Mouse (Mus musculus) midbrain, embryonic 15.5 days (tissue): Measurements from ENCODE around the gene Abcf3. TPM values are rescaled to one million over a fixed set of nuclear protein-coding genes. Genes with fewer than 3 reads are reported as not detected.
A peak's percentile ranks its signal among the peaks of the same experiment; 100 is the strongest.

Source experiments
- ATAC-seq: fragments of 200-750 bp; cut with Nextera tagmentation; replicated peaks from 2 replicates; pipeline ENCODE4 v1.8.0; 2017; ENCODE audit warnings: moderate TSS enrichment
- H3K27ac ChIP-seq: fragments of 300-500 bp; sonication (generic); 2 replicates; pipeline ENCODE4 v1.5.1; 2015; ENCODE audit warnings: mild to moderate bottlenecking, inconsistent platforms
- H3K27me3 ChIP-seq: fragments of 300-500 bp; sonication (generic); replicated peaks from 2 replicates; pipeline ENCODE4 v1.6.1; 2015; ENCODE audit warnings: inconsistent platforms
- H3K36me3 ChIP-seq: fragments of 300-500 bp; sonication (generic); replicated peaks from 2 replicates; pipeline ENCODE4 v1.6.1; 2015; ENCODE audit warnings: inconsistent platforms
- H3K4me1 ChIP-seq: fragments of 300-500 bp; sonication (generic); 2 replicates; pipeline ENCODE4 v1.6.1; 2015; ENCODE audit warnings: inconsistent platforms
- H3K4me2 ChIP-seq: fragments of 300-500 bp; sonication (generic); 2 replicates; pipeline ENCODE4 v1.6.1; 2015; ENCODE audit warnings: inconsistent platforms, mild to moderate bottlenecking, moderate library complexity
- H3K4me3 ChIP-seq: fragments of 300-500 bp; sonication (generic); 2 replicates; pipeline ENCODE4 v1.5.1; 2015; ENCODE audit warnings: mild to moderate bottlenecking, inconsistent platforms
- H3K9ac ChIP-seq: fragments of 300-500 bp; sonication (generic); 2 replicates; pipeline ENCODE4 v1.6.1; 2015; ENCODE audit warnings: mild to moderate bottlenecking, inconsistent platforms
- H3K9me3 ChIP-seq: fragments of 300-500 bp; sonication (generic); 2 replicates; pipeline ENCODE4 v1.6.1; 2016; ENCODE audit warnings: inconsistent platforms
- WGBS: fragments of 180-500 bp; shearing (Covaris S2); methylation state at CpG from one replicate; pipeline ENCODE4 v1.1.7; 2015; ENCODE audit warnings: mixed read lengths; 5-methylcytosine and 5-hydroxymethylcytosine counted together
- polyA plus RNA-seq: library from polyadenylated mRNA; unstranded; fragments of >200 nt; fragmentation: Nextera tagmentation; extraction: Ambion mirVana; gene quantifications from 2 replicates; pipeline ENCODE4 v1.2.1, GENCODE M21; 2015

Abcf3 gene
- polyA plus RNA-seq: 85.8 and 86.2 TPM in 2 replicates

DNA sequence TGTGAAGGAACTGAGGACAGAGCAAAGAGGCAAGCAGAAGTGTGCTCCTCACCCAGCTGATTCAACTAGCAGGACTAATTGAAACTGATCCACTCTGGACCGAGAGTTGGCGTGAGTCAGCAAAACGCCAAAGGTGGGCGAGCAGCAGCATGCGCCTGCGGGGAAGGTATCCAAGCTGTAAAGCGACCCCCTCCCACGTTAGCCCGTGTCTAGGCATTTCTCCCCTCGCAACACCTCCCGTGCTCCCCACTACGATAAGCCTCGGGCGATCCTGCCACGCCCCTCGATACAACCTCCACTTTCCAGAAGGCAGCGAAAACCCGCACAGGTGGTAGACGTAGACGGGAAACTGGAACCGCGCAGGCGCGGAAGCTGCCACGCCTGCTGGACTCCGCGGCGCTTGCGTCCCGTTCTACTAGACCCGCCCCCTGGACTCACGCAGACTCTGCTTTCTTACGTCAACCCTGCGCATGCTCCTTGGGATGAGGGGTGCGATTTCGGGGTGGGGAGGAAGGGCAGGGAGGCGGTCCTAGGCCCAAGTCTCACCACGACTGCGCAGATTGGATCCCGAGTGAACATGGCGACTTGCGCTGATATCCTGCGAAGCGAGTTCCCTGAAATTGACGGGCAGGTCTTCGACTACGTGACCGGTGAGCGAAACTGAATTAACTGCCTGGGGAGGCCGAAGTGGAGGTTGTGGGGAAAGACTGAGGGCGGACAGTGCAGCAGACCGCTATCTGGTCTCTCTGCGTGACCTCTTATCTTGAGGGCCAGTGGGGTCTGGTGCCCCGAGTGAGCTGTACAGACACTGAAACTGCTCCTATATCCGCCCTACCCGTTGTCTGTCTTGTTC, at the start of gene Abcf3:
Gene Abcf3, plus strand, starts transcription at position 482 of the 853 bp plus-strand sequence.
- H3K36me3 ChIP-seq: peaks cover 40% of the 10 kb centered on the region
- peak; percentile 98 for ATAC-seq
- H3K4me3 ChIP-seq: peak within 1 kb of the TSS; percentile 79
- H3K4me2 ChIP-seq: peak within 1 kb of the TSS; percentile 75
- WGBS: under 1% methylated on average over 56 of the region's 56 CpGs
- no peaks in the 10 kb centered on the region for H3K27me3 ChIP-seq
- peak within 1 kb of the TSS; percentile 75 for H3K27ac ChIP-seq
- peaks cover 17% of the 10 kb centered on the region for H3K4me1 ChIP-seq
- peak within 1 kb of the TSS; percentile 79 for H3K9ac ChIP-seq
- no peaks in the 10 kb centered on the region for H3K9me3 ChIP-seq

DNA sequence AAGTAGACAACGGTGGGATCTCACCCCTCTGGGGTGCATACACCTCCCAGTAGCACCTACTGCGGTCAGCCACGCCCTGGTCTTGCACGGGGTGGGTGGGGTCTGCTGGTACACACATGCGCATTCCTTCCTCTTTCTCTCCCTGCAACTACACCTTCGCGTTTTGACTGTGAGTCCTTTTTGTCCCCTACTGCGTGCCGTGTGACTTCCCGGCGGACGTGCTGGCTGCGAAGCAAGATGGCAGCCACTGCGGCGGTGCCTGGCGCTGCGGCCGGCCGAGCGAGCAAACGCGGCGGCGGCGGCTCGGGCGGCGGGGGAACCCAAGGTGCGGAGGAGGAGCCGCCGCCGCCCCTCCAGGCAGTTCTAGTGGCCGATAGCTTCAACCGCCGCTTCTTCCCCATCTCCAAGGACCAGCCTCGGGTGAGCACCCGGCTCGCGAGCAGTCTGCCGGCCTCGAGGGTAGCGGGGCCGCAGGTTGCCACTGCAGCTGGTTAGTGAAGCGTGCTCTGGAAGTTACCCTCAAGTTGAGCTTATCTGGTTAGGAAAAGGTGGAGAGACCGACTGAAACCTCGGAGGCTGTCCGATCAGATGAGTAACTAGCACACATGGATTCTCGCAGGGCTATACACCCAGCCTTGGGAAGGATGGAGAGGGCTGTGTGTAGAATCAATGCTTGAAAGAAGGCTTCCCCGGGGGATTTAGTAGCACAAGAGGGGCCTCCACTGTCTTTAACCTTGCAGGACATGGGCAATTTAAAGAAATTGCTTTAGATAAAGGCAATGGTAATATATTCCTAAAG, 49.5 kb upstream of the Abcf3 start, which contains the start of gene Eif2b5:
Gene Eif2b5, plus strand, starts transcription at position 141 of the 799 bp plus-strand sequence.
- H3K27ac ChIP-seq: peak within 1 kb of the TSS; percentile 86
- peaks cover 7% of the 10 kb centered on the region; the same call in 1 of the 2 replicates for H3K27me3 ChIP-seq
- H3K4me1 ChIP-seq: peaks cover 22% of the 10 kb centered on the region
- H3K9me3 ChIP-seq: no peaks in the 10 kb centered on the region
- under 1% methylated on average over 49 of the region's 49 CpGs for WGBS
- H3K4me2 ChIP-seq: peak within 1 kb of the TSS; percentile 76
- peaks cover 29% of the 10 kb centered on the region for H3K36me3 ChIP-seq
- peak within 1 kb of the TSS; percentile 92 for H3K9ac ChIP-seq
- ATAC-seq: peak; percentile 96
- peak within 1 kb of the TSS; percentile 94 for H3K4me3 ChIP-seq

DNA sequence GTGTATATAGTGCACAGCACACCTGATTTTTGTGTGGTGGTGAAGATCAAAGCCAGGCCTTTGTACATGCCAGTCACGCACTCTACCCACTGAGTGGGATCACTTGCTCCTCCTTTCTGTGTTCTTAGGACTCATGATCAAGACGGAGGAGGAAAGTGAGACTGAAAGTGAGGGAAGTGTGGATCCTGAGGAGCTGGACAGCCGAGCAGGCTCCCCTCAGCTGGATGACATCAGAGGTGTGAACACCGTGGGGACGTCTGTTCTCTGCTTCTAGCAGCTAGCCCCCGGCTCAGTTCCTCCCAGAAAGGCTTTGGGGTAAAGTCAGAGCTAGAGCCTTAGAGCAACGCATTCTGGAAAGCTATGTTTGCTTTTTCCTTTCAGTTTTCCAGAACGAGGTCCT, 42.4 kb upstream of the Abcf3 start:
- Histone ChIP-seq H3K36me3 (peaks cover 92% of the 10 kb centered on the region), H3K4me3 (no peak overlapping the region), H3K4me1 (no peaks in the 10 kb centered on the region), H3K27ac (no peak overlapping the region), H3K9ac (no peak overlapping the region), H3K27me3 (no peaks in the 10 kb centered on the region), H3K9me3 (no peaks in the 10 kb centered on the region), H3K4me2 (no peak overlapping the region)
- 84% methylated on average over 8 of the region's 8 CpGs for WGBS
- no peak for ATAC-seq

DNA sequence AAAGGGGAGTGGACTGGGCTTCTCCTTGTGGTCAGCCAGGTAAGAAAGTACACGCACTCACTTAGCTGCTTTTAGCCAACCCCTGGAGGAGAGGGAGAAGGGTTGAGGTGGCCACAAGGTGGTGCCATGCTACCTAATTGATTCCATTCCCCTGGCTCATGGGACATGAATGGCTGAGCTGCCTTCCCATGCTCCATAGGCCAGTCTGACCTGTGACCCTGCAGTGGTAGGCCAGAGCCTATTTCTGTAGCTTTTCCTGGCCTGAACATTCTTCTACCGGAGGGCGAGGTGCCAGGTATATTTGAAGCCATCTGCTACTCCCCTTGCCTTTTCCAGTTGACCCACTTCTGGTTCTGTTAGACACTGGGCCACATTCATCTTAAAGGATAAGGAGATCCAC, 39.0 kb upstream of the Abcf3 start:
- no peak overlapping the region for H3K9ac ChIP-seq
- H3K4me1 ChIP-seq: no peaks in the 10 kb centered on the region
- H3K27ac ChIP-seq: no peak overlapping the region
- 86% methylated on average over 3 of the region's 3 CpGs for WGBS
- peaks cover 65% of the 10 kb centered on the region for H3K36me3 ChIP-seq
- H3K9me3 ChIP-seq: no peaks in the 10 kb centered on the region
- ATAC-seq: peak; percentile 45; the same call in 1 of the 2 replicates
- H3K4me2 ChIP-seq: no peak overlapping the region
- H3K4me3 ChIP-seq: no peak overlapping the region
- no peaks in the 10 kb centered on the region for H3K27me3 ChIP-seq

DNA sequence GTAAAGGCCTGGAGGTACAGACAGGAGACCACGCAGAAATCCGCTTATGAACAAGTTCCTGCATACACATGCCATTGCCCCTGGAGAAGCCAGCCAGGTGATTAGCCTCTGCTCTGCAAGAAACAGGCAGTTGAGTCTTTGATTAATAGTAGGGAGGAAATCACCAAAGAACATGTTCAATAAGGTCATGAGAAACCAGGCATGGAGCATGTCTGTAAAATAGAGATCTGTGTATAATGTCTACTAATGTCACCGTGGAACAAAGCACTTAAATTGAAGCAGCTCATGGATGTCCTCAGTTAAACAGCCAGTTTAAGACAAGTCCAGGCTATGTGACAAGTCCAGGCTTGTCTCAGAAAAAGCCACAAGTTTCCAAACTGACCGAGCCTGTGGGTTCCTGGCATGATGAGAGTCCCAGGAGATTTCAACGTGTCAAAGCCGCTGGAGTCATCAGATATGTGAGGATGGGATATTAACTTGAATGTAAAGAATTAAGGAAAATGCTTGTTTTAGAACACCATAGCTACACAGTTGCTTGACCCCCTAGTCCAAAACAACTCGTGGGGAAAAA, 37.0 kb upstream of the Abcf3 start:
- no peaks in the 10 kb centered on the region for H3K9me3 ChIP-seq
- H3K4me2 ChIP-seq: no peak overlapping the region
- no peak overlapping the region for H3K9ac ChIP-seq
- H3K27ac ChIP-seq: no peak overlapping the region
- ATAC-seq: no peak
- peaks cover 6% of the 10 kb centered on the region for H3K4me1 ChIP-seq
- H3K36me3 ChIP-seq: peaks cover 48% of the 10 kb centered on the region
- H3K4me3 ChIP-seq: no peak overlapping the region
- H3K27me3 ChIP-seq: no peaks in the 10 kb centered on the region
- WGBS: 92% methylated on average over 7 of the region's 7 CpGs

DNA sequence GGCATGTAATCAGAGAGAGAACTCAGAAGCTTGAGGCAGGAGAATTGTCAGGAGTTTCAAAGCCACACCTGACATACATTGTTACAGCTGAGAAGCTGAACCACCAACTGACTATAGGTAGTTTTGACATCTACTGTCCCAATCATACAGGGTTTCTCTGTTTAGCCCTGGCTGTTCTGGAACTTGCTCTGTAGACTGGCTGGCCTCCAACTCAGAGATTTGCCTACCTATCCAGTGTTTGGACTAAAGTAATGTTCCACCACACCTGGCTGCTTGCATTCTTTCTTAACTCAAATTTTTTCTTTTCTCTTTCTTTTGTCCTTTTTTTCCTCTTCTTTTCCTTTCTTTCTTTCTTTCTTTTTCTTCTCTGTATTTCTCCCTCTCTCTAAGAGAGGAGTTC, 32.3 kb upstream of the Abcf3 start:
- ATAC-seq: no peak
- H3K36me3 ChIP-seq: peaks cover 5% of the 10 kb centered on the region; the same call in 1 of the 2 replicates
- H3K9me3 ChIP-seq: no peaks in the 10 kb centered on the region
- H3K4me2 ChIP-seq: peak overlapping the region; percentile 95
- H3K4me3 ChIP-seq: peak overlapping the region; percentile 90
- peak overlapping the region; percentile 88 for H3K27ac ChIP-seq
- peak overlapping the region; percentile 91; the same call in 1 of the 2 replicates for H3K9ac ChIP-seq
- H3K4me1 ChIP-seq: peaks cover 37% of the 10 kb centered on the region
- H3K27me3 ChIP-seq: no peaks in the 10 kb centered on the region

DNA sequence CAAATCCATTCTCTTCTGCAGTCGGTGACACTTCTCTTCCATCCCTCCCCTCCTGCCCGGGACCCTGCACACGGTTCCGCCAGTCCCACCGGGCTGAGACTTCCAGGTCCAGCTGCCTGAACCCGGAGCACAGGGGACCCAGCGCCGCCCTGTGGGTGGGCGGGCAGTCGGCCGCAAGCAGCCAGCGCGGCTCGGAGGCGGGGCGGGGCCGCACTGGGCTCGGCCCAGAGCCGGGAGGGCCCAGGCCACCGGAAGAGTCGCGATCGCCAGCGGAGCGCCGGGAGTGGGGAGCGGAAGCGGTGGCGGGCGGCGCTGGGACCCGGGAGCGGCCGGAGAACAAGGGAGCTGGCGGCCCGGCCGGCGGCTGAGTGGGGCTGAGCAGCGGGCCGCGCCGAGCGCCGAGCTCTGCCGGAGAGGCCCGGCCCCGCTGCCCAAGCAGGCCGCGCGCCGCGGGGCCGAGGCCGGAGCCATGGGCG, 31.6 kb upstream of the Abcf3 start, which contains the start of gene Dvl3:
Gene Dvl3, plus strand, starts transcription at position 257 of the 476 bp plus-strand sequence.
- Histone ChIP-seq H3K9me3 (no peaks in the 10 kb centered on the region), H3K27me3 (no peaks in the 10 kb centered on the region), H3K9ac (peak within 1 kb of the TSS; percentile 91), H3K4me1 (peaks cover 37% of the 10 kb centered on the region), H3K4me3 (peak within 1 kb of the TSS; percentile 90), H3K36me3 (peaks cover 6% of the 10 kb centered on the region), H3K27ac (peak within 1 kb of the TSS; percentile 88), H3K4me2 (peak within 1 kb of the TSS; percentile 95)
- under 1% methylated on average over 55 of the region's 55 CpGs for WGBS
- peak; percentile 97 for ATAC-seq

DNA sequence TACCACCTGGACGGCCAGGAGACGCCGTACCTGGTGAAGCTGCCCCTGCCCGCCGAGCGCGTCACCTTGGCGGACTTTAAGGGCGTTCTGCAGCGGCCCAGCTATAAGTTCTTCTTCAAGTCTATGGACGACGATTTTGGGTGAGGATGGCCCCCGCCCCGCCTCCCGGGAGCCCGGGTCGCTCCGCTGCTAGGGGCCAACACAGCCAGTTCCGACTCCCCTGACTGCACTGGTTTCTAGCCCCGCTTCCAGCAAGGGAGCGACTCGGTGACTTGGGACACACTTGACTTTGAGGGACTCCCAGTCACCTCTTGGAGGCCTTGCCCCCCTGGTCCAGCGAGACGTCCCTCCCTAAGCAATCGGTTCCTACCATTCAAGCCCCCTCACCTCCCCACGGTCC, 31.2 kb upstream of the Abcf3 start:
- Histone ChIP-seq H3K4me1 (peaks cover 37% of the 10 kb centered on the region), H3K9ac (peak overlapping the region; percentile 91), H3K9me3 (no peaks in the 10 kb centered on the region), H3K27me3 (no peaks in the 10 kb centered on the region), H3K4me2 (peak overlapping the region; percentile 95), H3K36me3 (peaks cover 6% of the 10 kb centered on the region), H3K27ac (peak overlapping the region; percentile 88), H3K4me3 (peak overlapping the region; percentile 90)
- peak; percentile 57; the same call in 1 of the 2 replicates for ATAC-seq
- under 1% methylated on average over 26 of the region's 26 CpGs for WGBS

DNA sequence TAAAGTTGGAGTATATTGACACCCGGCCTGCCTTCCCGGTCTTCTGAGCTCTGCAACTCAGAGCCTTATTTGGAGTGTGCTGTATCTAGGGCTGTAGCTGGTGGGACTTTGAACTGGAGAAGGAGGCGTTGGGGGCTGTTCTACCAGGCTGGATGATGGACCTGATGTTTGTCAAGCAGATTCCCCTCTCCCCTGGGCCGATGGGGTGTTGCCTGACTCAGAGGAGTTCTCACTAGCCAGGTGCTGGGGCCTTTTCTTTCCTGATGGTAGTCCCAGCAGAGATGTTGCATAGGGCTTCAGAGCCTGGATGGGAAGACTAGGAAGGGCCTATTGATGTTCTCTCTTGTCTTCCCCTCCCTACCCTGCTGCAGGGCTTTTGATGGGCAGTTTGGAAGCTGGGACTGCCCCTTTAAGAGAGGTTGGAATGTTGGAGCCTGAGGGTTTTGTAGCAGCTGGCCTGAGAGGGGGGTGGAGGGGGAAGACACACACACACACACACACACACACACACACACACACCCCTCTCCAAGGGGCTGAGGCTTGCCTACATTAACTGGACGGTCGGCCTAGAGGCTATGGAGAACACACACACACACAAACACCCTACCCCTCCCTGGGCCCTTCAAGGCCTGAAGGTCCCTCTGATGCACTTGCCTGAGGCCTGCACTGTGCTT, 30.5 kb upstream of the Abcf3 start:
- Histone ChIP-seq H3K4me3 (peak overlapping the region; percentile 90), H3K27ac (peak overlapping the region; percentile 88), H3K9me3 (no peaks in the 10 kb centered on the region), H3K4me1 (peaks cover 37% of the 10 kb centered on the region), H3K9ac (peak overlapping the region; percentile 91), H3K4me2 (peak overlapping the region; percentile 95), H3K27me3 (no peaks in the 10 kb centered on the region), H3K36me3 (peaks cover 6% of the 10 kb centered on the region)
- 0% methylated on average over 6 of the region's 6 CpGs for WGBS
- ATAC-seq: peak; percentile 24

DNA sequence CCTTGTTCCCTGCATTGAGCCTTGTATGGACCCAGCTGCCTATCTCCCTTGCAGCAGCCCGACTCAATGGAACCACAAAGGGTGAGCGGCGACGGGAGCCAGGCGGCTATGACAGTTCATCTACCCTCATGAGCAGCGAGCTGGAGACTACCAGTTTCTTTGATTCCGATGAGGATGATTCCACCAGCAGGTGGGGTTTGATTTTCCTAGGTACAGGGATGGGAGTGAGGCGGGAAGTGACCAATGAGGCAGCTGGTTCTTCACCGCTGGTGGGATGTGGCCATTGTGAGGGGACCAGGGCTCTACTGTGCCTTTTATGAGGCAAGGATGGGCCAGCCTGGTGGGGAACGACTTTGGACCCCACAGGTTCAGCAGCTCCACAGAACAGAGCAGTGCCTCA, 24.5 kb upstream of the Abcf3 start:
- Histone ChIP-seq H3K9me3 (no peaks in the 10 kb centered on the region), H3K4me3 (no peak overlapping the region), H3K27me3 (no peaks in the 10 kb centered on the region), H3K4me1 (peaks cover 17% of the 10 kb centered on the region), H3K36me3 (peaks cover 57% of the 10 kb centered on the region), H3K4me2 (no peak overlapping the region), H3K27ac (no peak overlapping the region), H3K9ac (no peak overlapping the region)
- 85% methylated on average over 10 of the region's 10 CpGs for WGBS
- no peak for ATAC-seq

DNA sequence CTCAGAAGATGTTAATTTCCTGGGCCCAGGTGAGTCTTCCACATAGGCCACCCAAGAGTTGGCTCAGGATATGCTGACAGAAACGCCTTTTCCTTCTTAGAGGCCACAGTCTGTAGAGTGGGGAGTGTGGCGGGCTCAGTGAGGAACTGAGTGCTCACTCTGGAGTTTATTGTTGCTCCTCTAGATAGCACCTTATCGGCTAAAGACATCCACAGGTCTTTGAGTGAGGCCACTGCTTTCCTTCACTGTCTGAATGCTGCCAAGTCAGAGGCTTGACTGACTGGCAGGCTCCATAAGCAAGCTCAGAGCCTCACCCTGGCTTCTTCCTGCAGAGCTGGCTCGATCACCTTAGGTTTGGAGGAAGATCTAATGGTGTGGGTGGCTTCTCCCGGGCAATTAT, 19.6 kb upstream of the Abcf3 start:
- Histone ChIP-seq H3K27me3 (no peaks in the 10 kb centered on the region), H3K36me3 (peaks cover 59% of the 10 kb centered on the region), H3K9me3 (no peaks in the 10 kb centered on the region), H3K4me1 (no peaks in the 10 kb centered on the region), H3K27ac (no peak overlapping the region), H3K4me2 (no peak overlapping the region), H3K4me3 (no peak overlapping the region), H3K9ac (no peak overlapping the region)
- 92% methylated on average over 5 of the region's 5 CpGs for WGBS
- ATAC-seq: no peak
